Mouse (Mus musculus) adrenal gland, postnatal 4 days (tissue): Measurements from ENCODE around the gene Cox7a2. TPM values are rescaled to one million over a fixed set of nuclear protein-coding genes. Genes with fewer than 3 reads are reported as not detected.

Experiments used
- DNase-seq, 2 experiments: peaks; one replicate each; pipeline ENCODE4 v3.0.0; 2021 to 2022; ENCODE audit warnings: low spot score in 2 of 2, mixed read lengths in 2 of 2
- total RNA-seq, 2 experiments: library from RNA; stranded (reverse); gene quantifications; 2 replicates each; pipeline ENCODE4 v1.2.3; 2021

The Cox7a2 gene
- total RNA-seq, 2 experiments from 2014 or later = 297 to 335 TPM

DNA sequence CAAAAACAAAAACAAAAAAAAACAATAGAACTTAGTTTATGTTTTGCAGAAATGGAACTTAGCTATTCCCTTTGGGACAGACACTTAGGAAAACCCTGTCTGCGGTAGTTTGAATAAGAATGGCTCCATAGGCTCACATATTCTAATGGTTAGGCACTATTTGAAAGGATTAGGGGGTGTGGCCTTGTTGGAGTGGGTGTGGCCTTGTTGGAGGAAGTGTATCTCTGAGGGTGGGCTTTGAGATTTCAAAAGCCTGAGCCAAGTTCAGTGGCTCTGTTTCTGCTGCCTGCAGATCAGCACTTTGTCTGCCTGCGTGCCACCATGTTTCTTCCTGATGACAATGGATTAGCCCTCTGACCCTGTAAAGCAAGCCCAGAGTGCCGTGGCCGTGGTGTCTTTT lies 14.6 kb downstream of the Cox7a2 start:
- DNase-seq = no peak

DNA sequence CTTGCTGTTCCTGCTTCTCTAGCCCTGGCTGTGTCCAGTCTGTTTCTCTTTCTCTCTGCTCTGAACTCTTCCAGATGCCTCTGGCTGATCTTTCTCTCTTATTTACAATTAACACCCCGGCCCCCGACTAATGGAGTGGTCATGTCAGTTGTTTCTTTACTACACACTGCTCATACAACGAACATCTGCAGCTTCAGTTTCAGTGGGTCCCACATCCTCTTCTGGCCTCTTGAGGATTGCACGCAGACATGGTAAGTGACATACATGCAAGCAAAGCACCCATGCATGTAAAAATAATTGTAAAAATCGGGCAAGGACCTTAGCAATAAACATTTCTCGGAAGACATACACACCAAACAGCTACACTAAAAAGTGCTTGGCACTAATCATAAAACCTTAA lies 24.1 kb downstream of the Cox7a2 start:
- no peak for DNase-seq

DNA sequence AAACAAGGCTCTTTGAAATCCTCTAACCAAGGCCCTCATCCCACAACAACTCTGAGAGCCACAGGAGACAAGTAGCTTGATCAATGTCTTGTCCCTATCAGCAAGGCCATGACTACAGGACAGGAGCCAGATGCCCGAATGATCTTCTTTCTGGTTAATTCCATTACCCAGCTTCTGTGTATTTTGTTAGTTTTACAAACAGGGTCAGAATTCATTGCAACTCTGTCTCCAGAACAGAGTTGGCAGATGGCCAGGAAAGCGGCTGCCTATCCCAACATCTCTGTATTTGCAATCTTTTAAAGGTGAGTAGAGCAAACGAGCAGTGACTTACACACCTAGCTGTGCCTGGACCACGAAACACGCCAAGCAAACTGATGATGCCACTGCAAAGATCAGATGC lies 29.4 kb downstream of the Cox7a2 start:
- DNase-seq = no peak

DNA sequence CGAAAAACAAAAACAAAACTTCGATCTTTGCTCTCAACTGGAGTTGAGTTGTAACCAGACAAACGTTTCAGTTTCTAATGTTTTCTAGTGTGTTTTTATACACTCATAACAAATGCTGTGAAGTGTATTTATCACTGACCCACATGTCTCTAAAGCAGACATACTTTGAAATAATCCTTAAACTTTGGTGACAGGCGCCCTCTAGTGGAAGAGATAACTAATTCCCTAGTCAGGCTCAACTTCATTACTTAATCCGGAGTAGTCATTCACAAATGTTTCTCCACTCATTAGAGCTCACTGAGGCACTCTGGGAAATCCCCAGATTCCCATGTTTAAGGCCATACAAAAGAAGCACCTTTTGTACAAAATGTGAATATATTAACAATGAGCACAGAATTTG lies 36.6 kb downstream of the Cox7a2 start:
- no peak for DNase-seq

DNA sequence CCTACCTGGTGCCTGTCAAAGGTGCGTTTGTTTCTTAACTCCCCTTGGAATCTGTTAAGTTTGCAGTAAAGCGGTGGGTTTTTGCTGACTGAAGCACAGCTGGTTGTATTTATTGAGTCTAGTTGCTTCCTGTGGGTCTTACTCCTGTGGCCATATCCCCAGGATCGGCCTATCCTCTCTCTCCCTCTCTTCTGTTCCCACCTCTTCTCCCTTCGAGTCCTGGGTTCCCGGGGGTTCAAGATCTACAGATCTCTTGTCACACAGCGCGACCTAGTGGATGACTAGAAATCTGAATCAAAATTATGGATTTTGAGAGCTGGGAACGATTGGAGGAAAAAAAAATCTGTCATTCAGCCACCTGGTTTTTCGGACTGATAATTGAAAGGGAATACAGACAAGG lies 38.6 kb downstream of the Cox7a2 start:
- DNase-seq = no peak

DNA sequence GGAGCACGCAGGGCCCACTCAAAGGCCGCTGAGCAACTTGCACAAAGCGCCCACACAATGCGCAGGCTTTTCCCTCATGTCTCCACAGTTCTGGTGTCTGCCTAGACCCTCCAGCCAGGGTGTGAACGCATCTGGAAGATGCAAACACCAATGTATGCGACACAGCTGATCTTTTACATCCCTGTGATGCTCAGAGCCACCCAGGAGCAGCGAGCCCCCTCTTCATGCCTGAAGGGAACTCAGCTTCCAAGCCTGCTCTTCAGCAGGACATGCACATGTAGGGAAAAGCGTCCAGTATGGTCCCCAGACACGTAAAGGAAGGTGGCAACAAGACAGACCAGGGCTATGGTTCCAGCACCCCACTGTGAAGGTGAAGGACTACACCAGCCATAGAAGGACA lies 39.5 kb downstream of the Cox7a2 start:
- no peak for DNase-seq

DNA sequence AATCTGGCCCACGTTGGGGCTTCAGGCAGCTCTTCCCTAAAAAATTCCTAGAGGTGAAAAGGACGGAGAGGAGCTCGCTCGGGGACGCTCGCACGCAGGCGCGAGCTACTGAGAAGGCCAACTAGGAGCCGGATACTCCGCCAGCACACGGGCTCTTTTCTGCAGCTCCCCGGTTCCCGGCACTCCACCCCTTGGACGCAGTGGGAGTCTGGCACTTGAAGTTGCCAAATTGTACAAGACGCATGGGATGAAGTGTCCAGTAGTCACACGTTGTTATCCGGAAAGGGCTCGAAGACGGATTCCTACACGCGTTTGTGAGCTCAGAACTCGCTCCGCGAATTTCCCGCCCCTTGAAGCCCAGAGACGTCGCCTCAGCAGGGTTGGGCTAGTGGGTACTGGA lies 40.2 kb downstream of the Cox7a2 start:
- no peak for DNase-seq

DNA sequence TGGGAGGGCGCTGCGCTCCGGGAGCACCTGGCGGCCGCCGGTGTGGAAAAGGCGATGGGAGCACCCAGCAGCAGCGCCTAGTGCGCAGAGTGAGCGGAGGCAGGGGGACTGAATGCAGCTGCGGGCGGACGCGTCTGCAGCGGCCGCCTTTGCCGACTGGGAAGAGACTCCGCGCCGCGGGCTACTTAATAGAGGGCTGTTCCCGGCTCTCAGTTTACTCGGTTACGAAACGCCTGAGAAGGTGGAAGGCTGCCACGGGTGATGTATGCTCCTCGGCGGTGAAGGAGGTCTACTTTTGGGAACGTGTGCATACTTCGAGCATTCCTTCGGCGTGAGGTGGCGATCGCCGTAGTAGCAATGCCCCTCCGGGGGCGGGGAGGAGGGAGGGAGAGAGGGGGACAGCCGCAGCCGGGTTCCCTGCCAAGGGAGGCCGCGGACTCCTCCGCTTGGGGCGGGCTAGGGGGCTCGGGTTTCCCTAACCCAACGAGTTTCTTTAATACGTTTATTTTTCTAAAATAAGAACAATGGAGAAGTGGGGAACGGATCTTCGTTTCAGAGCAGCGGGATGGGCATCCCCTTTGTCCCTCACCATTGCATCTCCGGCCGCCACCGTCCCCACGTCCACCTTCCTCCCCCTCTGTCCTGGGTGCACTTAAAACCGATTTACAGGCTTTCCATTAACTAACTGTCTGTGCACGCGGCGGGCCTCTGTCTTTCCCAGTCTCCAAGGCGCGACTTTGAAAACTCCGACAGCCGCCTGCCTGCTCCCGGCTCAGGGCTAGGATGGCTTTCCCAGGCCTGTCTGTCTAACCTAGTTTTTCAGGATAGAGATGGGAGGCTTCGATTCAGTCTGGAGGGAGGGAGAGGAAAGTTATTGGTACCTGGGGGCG lies 41.0 kb downstream of the Cox7a2 start, which contains the start of gene Col12a1:
TSS of gene Col12a1 (minus strand) at position 351 of the 890 bp plus-strand sequence.
- no peak for DNase-seq

DNA sequence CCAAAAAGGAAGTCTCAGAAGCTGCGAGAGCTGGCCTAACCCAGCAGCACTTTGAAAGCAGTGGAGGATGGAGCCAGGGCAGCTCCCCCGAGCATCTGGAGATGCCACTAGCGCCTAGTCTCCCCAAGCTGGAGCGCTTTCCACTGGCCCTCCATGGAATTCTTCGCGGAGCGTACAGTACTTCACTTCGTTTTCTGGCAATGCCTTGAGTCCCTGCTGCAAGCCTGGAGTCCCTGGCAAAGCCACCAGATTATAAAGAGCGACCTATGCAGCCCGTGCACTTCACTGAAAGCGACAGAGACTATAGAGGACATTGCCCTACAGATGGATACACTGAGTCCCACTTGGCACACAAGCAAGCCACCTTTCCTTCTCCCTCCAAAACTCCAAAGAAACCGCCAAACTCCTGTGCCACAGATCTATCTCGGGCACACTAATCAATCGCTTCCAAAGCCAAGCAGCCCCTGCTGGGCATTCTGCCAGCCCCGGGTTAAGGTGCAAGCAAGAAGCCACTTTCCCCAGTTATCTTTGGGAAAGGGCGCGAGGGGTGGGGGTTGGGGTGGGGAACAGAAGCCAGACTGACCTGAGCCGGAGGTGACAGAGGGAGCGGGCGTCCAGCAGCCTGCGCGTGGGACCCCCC lies 41.7 kb downstream of the Cox7a2 start:
- no peak for DNase-seq

DNA sequence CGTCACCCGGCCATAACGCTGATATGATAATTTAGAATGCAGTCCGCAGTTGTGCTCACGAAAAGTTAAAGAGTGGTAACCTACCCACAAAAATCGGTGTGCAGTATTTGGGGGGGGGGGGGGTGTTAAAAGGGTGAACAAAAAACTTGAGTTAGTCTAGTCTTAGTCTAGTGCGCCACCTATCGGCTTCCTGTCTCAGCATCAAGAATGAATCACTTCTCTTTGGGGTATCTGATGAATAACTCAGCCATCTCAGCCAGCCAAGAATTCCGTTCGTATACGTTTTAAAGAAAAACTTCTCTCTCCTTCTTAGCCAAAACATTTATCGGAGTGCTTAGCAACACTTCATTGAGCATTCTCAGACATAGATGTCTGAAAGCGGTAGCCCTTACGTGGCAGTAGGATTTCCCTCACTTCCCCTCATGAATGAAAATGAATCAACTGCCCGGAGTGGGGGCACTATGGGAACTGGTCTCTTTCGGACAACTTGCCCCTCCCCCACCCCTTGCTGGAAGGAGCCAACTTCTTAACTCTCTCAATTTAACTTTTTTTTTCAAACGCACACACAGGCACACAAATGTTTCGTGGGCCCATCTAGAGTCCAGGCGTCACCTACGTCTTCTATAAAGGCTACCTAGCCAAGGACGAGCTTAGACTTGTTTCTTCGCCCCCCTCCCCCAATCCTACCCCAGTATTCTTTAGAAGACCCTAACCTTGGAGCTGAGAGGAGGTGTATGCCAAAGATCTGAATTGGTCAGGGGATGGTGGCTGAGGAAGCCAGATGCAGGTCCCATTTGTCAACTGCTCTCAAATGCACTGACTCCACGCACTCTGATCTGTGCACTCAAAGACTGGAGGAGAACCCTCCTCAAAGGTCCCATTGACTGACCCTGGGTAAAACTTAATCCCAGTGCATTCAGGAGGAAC lies 42.5 kb downstream of the Cox7a2 start:
- DNase-seq = no peak

DNA sequence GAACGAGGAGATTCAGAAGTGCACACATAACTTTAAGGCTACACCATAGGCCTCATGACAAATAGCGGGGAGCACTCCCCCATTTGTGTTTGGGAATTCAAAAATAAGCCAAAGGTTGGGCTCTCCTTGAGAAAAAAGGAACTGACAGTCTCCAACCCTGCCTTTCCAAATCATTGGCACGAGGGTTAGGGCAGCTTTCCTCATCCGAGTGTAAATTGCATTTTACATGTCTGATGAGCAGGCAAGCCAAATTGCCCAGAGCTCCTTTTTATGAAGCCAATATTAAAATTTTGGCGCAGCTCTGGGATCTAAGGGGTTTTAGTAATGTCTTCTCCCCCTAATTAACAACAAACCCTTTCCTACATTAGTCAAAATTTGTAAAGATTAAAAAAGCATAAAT lies 43.2 kb downstream of the Cox7a2 start:
- no peak for DNase-seq

DNA sequence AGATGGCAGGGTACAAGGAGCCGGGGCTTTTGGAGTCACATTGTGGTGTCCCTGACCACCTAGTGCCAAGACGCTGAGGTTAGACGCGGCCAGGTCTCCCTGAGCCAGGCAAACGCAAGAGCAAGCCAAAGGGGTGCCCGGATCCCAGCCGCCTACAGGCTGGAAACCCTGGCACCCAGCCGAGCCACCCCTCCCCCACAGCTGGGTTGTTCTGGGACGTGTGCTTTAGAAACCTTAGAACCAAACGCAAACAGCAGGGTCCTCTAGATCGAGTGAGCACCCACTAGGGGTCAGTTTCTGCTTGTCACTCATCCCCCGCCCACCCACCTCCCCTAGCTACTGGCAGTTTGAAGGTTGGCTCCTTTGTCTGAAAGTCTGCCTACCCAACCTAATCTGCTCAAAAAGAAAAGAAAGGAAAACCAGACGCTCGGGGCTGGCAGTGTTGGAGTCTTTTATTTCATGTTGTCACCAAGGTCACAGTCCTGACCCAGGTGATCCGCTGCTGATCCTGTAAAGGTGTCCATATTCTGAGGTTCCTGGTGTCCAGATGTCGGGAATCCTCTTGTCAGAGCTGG lies 45.1 kb downstream of the Cox7a2 start:
- peak; percentile 35 to 42 for DNase-seq

Other genes with a start within 250 kb of the Cox7a2 start
- gene Col12a1, start 41.0 kb downstream of the Cox7a2 start, total RNA-seq = 10 to 100 TPM; 83.0 to 91.8 TPM
- 10 to 100 TPM; 90.8 to 92.4 TPM for gene Tmem30a, start 33.6 kb upstream of the Cox7a2 start, total RNA-seq